Comparison of ENCODE assay signal across 9 mouse cellular contexts in genomic region chr9:46593444-46593843, GRCm38 (mm10).
"Had no signal": no experiment of that assay in that cellular context is flagged by ENCODE, and none has a peak within 500 bp of the region (broad histone marks: within the 10 kb centered on the region; RNA-seq: fewer than 3 reads in every experiment).

No protein-coding gene starts in this region.

- H3K4me1 ChIP-seq: limb, embryonic 13.5 days; midbrain, embryonic 13.5 days; neural tube, embryonic 12.5 days had no signal

- H3K4me3 ChIP-seq: limb, embryonic 13.5 days; midbrain, embryonic 13.5 days; neural tube, embryonic 12.5 days had no signal

- H3K27me3 ChIP-seq: midbrain, embryonic 13.5 days; neural tube, embryonic 12.5 days had no signal

- H3K9me3 ChIP-seq: limb, embryonic 13.5 days; midbrain, embryonic 13.5 days; neural tube, embryonic 12.5 days had no signal

- DNase-seq: kidney, postnatal 25 days; lung, adult 18-20 months; lung, postnatal 36 days; thymus, postnatal 4 days had no signal

- H3K36me3 ChIP-seq: limb, embryonic 13.5 days; midbrain, embryonic 13.5 days; neural tube, embryonic 12.5 days had no signal

- H3K27ac ChIP-seq: limb, embryonic 13.5 days; liver, embryonic 14.5 days; midbrain, embryonic 13.5 days; neural tube, embryonic 12.5 days; stomach, postnatal 0 days had no signal

- H3K4me2 ChIP-seq: limb, embryonic 13.5 days; midbrain, embryonic 13.5 days; neural tube, embryonic 12.5 days had no signal

- H3K9ac ChIP-seq: limb, embryonic 13.5 days; liver, embryonic 14.5 days; midbrain, embryonic 13.5 days; neural tube, embryonic 12.5 days had no signal

- ATAC-seq: midbrain, embryonic 13.5 days had no signal
